Mouse (Mus musculus): Measurements from ENCODE around the gene Ankmy1. TPM values are rescaled to one million over a fixed set of nuclear protein-coding genes. Genes with fewer than 3 reads are reported as not detected.

Gene Ankmy1
- polyA plus RNA-seq, 1 experiment = 0.41 TPM

- TF ChIP-seq CTCF (IDR thresholded peaks at IDR 0.05; ENCODE audit: borderline replicate concordance, extremely low read depth, insufficient read depth, insufficient read length) (no peak), POLR2A (IDR thresholded peaks at IDR 0.05; ENCODE audit: borderline replicate concordance, extremely low read depth, insufficient read depth, insufficient read length, poor library complexity, severe bottlenecking) (no peak)
- peak; percentile 40 for DNase-seq (ENCODE audit: low read depth)
These were observed 36.5 kb downstream of the Ankmy1 start for GRCm38 (mm10) chr1:92866170-92866569.

- TF ChIP-seq POLR2A (IDR thresholded peaks at IDR 0.05; ENCODE audit: borderline replicate concordance, extremely low read depth, insufficient read depth, insufficient read length, poor library complexity, severe bottlenecking) = no peak
- TF ChIP-seq CTCF (IDR thresholded peaks at IDR 0.05; ENCODE audit: borderline replicate concordance, extremely low read depth, insufficient read depth, insufficient read length) = no peak
- no peak for DNase-seq (ENCODE audit: low read depth)
These were observed 39.4 kb downstream of the Ankmy1 start for GRCm38 (mm10) chr1:92863268-92863667.

- TF ChIP-seq POLR2A (IDR thresholded peaks at IDR 0.05; ENCODE audit: borderline replicate concordance, extremely low read depth, insufficient read depth, insufficient read length, poor library complexity, severe bottlenecking) = no peak
- TF ChIP-seq CTCF (IDR thresholded peaks at IDR 0.05; ENCODE audit: borderline replicate concordance, extremely low read depth, insufficient read depth, insufficient read length) = no peak
- no peak for DNase-seq (ENCODE audit: low read depth)
These were observed 41.2 kb downstream of the Ankmy1 start for GRCm38 (mm10) chr1:92861503-92861902.

GRCm38 (mm10) chr1:92852450-92852849, 50.3 kb downstream of the Ankmy1 start:
- TF ChIP-seq CTCF (IDR thresholded peaks at IDR 0.05; ENCODE audit: borderline replicate concordance, extremely low read depth, insufficient read depth, insufficient read length) = no peak
- no peak for TF ChIP-seq POLR2A (IDR thresholded peaks at IDR 0.05; ENCODE audit: borderline replicate concordance, extremely low read depth, insufficient read depth, insufficient read length, poor library complexity, severe bottlenecking)
- DNase-seq (ENCODE audit: low read depth) = no peak

DNA sequence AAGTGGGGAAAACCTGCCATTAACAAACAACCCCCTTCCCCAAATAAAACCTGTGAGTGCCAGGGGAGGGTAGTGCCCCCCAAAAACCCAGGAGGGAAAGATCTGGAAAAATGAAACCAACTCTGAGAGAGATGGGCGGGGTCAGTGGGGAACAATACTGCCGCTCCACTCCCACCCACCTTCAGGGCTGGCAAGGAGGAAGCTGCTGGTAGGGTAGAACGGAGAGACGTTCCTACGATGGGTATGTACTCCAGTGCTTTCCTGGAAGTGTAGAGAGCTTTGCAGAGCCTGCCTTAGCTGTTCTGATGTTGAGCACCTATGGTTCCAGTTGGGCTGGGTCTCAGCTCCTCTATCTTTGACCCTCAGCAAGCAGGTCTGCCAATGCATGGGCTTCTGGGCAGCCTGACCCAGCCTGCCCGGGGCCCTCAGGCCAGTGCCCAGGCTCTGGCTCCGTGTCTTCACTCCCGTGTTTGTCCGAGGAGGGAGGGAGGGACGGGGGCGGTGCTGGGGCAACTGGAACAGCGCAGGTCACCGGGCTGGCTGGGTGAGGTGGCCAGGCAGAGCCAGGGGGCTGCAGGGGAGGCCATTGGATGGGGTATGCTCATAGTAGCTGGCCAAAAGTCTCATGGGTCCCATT, 52.6 kb downstream of the Ankmy1 start:
- no peak for TF ChIP-seq POLR2A (IDR thresholded peaks at IDR 0.05; ENCODE audit: borderline replicate concordance, extremely low read depth, insufficient read depth, insufficient read length, poor library complexity, severe bottlenecking)
- no peak for TF ChIP-seq CTCF (IDR thresholded peaks at IDR 0.05; ENCODE audit: borderline replicate concordance, extremely low read depth, insufficient read depth, insufficient read length)
- no peak for DNase-seq (ENCODE audit: low read depth)

- peak; percentile 67 for DNase-seq (ENCODE audit: low read depth)
- TF ChIP-seq CTCF (IDR thresholded peaks at IDR 0.05; ENCODE audit: borderline replicate concordance, extremely low read depth, insufficient read depth, insufficient read length) (0 out of 2 replicates have a peak, but pooled peaks have one; percentile 23), POLR2A (IDR thresholded peaks at IDR 0.05; ENCODE audit: borderline replicate concordance, extremely low read depth, insufficient read depth, insufficient read length, poor library complexity, severe bottlenecking) (no peak)
These were observed 53.2 kb downstream of the Ankmy1 start for GRCm38 (mm10) chr1:92849491-92849890.

DNA sequence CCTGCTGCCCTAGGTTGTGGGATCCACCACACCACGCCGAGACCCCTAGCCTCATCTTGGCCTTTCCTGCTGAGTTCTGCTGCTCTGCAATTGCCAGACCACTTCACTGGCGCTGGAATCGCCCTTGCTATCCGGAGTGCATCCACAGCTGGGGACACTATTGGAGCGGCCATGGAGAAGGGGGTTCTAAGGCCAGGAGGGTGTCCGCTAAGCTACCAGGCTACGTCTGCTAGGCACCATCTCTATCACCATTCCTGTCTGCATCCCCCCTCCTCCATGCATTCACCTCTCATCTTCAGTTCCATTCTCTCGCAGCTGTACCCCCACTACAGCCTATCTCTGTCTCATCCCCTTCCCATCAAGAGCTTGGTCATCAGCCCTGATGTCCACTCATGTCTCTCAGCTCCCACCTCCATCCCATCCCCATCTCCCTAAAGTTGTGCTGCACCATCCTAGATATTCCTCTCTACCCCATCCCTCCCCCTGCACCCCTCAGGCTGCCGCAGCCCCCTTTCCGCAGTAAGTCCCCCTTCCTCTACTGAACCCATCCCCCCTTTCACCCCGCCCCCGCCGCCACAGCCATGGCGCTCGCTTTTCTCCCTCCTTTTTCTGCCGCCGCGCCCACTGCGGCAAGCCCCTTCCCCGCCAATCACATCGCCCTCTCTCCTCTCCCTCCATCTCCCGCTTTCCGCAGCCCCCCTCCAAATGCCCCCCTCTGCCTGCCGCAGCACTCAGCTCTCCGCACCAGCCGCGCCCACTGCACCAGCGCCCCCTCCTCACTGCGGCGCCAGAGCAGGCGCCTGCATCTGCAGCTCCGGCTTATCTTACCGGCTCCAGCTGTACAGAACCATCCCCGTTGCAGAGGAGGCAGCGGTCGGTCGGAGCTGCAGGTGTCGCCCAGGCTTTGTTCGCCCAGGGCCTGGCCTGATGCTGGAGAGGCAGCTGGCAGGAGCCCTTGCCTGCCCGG, 54.5 kb downstream of the Ankmy1 start:
- TF ChIP-seq POLR2A (IDR thresholded peaks at IDR 0.05; ENCODE audit: borderline replicate concordance, extremely low read depth, insufficient read depth, insufficient read length, poor library complexity, severe bottlenecking) (peak; percentile 50; the same call in 1 of the 2 replicates), CTCF (IDR thresholded peaks at IDR 0.05; ENCODE audit: borderline replicate concordance, extremely low read depth, insufficient read depth, insufficient read length) (0 out of 2 replicates have a peak, but pooled peaks have one; percentile 0)
- DNase-seq (ENCODE audit: low read depth) = peak; percentile 96

- DNase-seq (ENCODE audit: low read depth) = no peak
- TF ChIP-seq POLR2A (IDR thresholded peaks at IDR 0.05; ENCODE audit: borderline replicate concordance, extremely low read depth, insufficient read depth, insufficient read length, poor library complexity, severe bottlenecking) = no peak
These were observed 56.8 kb downstream of the Ankmy1 start for GRCm38 (mm10) chr1:92845889-92846288.

DNA sequence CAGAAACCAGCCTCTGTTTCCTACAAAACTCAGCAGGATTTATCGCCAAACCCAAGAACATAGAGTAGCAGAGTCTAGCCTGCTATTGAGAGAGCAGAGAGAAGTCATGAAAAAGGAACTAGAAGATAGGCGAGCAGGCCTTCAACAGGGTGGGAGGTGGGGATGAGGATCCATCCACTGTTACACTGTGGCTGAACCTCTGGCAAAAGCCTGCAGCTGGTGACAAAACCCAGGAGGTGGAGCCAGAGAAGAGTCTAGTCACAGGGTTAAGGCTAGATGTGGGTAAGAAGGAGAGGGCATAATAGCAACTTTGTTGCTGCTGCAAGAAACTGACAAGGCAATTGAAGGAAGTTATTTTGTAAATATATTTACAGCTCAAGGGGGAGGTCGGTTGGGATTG, 61.3 kb downstream of the Ankmy1 start:
- no peak for TF ChIP-seq POLR2A (IDR thresholded peaks at IDR 0.05; ENCODE audit: borderline replicate concordance, extremely low read depth, insufficient read depth, insufficient read length, poor library complexity, severe bottlenecking)
- no peak for TF ChIP-seq CTCF (IDR thresholded peaks at IDR 0.05; ENCODE audit: borderline replicate concordance, extremely low read depth, insufficient read depth, insufficient read length)
- no peak for DNase-seq (ENCODE audit: low read depth)

GRCm38 (mm10) chr1:92840231-92840890, 62.3 kb downstream of the Ankmy1 start:
- peak; percentile 46 for DNase-seq (ENCODE audit: low read depth)
- peak; percentile 54; the same call in 1 of the 2 replicates for TF ChIP-seq CTCF (IDR thresholded peaks at IDR 0.05; ENCODE audit: borderline replicate concordance, extremely low read depth, insufficient read depth, insufficient read length)
- no peak for TF ChIP-seq POLR2A (IDR thresholded peaks at IDR 0.05; ENCODE audit: borderline replicate concordance, extremely low read depth, insufficient read depth, insufficient read length, poor library complexity, severe bottlenecking)

- no peak for DNase-seq (ENCODE audit: low read depth)
- no peak for TF ChIP-seq CTCF (IDR thresholded peaks at IDR 0.05; ENCODE audit: borderline replicate concordance, extremely low read depth, insufficient read depth, insufficient read length)
- no peak for TF ChIP-seq POLR2A (IDR thresholded peaks at IDR 0.05; ENCODE audit: borderline replicate concordance, extremely low read depth, insufficient read depth, insufficient read length, poor library complexity, severe bottlenecking)
These were observed 63.5 kb downstream of the Ankmy1 start for GRCm38 (mm10) chr1:92839211-92839610.

All from brain, embryonic 14.5 days (tissue).